Mouse (Mus musculus): ENCODE data around the gene Cd6.

DNA sequence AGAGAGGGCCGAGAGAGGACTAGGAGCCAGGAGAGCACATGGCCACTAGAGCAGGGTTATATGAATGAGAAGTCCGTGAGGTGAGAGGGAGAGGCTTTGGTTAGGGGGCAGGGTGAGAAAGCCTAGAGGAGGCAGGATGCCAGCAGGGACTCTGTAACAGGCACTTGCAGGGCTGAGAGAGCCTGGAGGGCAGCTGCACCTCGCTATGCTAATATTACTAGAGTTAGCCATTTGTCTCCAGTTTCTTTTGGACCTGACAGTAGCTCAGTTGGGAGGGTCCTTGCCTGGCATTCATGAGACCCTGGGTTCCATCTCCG lies 19.7 kb downstream of the Cd6 start:
- no peak for TF ChIP-seq MYC (IDR thresholded peaks at IDR 0.05; ENCODE audit: low read depth, low read length)
- TF ChIP-seq NRF1 (IDR thresholded peaks at IDR 0.05; ENCODE audit: insufficient read depth, low read depth, low read length, poor library complexity, severe bottlenecking): no peak
- TF ChIP-seq POLR2A (IDR thresholded peaks at IDR 0.05; ENCODE audit: control insufficient read depth in 1 of 2, insufficient read depth in 1 of 2, low read depth in 1 of 2, low read length in 2 of 2, poor library complexity in 1 of 2): no peak
- TF ChIP-seq CTCF (IDR thresholded peaks at IDR 0.05 in 2 of 3, conservative IDR thresholded peaks at IDR 0.05 in 1 of 3; ENCODE audit: control insufficient read depth in 1 of 3, insufficient read depth in 1 of 3, low read depth in 2 of 3, low read length in 3 of 3, poor library complexity in 1 of 3, severe bottlenecking in 1 of 3): no peak
- TF ChIP-seq RCOR1 (IDR thresholded peaks at IDR 0.05; ENCODE audit: low read depth, low read length): no peak
- no peak for TF ChIP-seq CHD2 (IDR thresholded peaks at IDR 0.05; ENCODE audit: low read length)
- no peak for TF ChIP-seq TBP (IDR thresholded peaks at IDR 0.05; ENCODE audit: low read depth, low read length)
- no peak for TF ChIP-seq HCFC1 (IDR thresholded peaks at IDR 0.05; ENCODE audit: low read depth, low read length)
- TF ChIP-seq EP300 (IDR thresholded peaks at IDR 0.05; ENCODE audit: low read depth in 1 of 2, low read length in 2 of 2): no peak
- TF ChIP-seq USF1 (IDR thresholded peaks at IDR 0.05; ENCODE audit: low read depth, low read length): no peak
- TF ChIP-seq E2F4 (IDR thresholded peaks at IDR 0.05; ENCODE audit: borderline replicate concordance, low read depth, low read length): no peak
- TF ChIP-seq BHLHE40 (IDR thresholded peaks at IDR 0.05; ENCODE audit: borderline replicate concordance, low read depth, low read length): no peak
- no peak for TF ChIP-seq MAX (IDR thresholded peaks at IDR 0.05; ENCODE audit: low read length)
- TF ChIP-seq MAFK (IDR thresholded peaks at IDR 0.05; ENCODE audit: borderline replicate concordance, low read depth, low read length): no peak
